Mouse (Mus musculus): Measurements from ENCODE around the gene Olfr1444. TPM values are rescaled to one million over a fixed set of nuclear protein-coding genes. Genes with fewer than 3 reads are reported as not detected.

Gene Olfr1444
- 0.02 TPM in 1 of 2 replicates, not detected in the other for polyA plus RNA-seq (2012; rRNA removed)

GRCm38 (mm10) chr19:12856983-12857382 lies at the start of gene Olfr1444:
Olfr1444 (plus strand) TSS chr19:12857283.

GRCm38 (mm10) chr19:12846382-12846781 lies 10.7 kb upstream of the Olfr1444 start, which contains the start of gene Gm5244:
Gm5244 (plus strand) TSS chr19:12846682.

GRCm38 (mm10) chr19:12883555-12883954 lies 26.5 kb downstream of the Olfr1444 start, which contains the start of gene Olfr1445:
Olfr1445 (plus strand) TSS chr19:12883855.

GRCm38 (mm10) chr19:12893424-12893823 lies 36.3 kb downstream of the Olfr1444 start, which contains the start of gene Olfr1446:
Olfr1446 (minus strand) TSS chr19:12893524.

GRCm38 (mm10) chr19:12903643-12904042 lies 46.6 kb downstream of the Olfr1444 start, which contains the start of gene Olfr1447:
Olfr1447 (minus strand) TSS chr19:12903743.

Other genes with a start within 250 kb of the Olfr1444 start
- 0.86 and 2.3 TPM in 2 replicates for gene Glyat, start 224.0 kb upstream of the Olfr1444 start, polyA plus RNA-seq (2012; rRNA removed)
- not detected in 2 replicates for gene Olfr1442, start 186.8 kb upstream of the Olfr1444 start, polyA plus RNA-seq (2012; rRNA removed)
- not detected in 2 replicates for gene Olfr1443, start 179.2 kb upstream of the Olfr1444 start, polyA plus RNA-seq (2012; rRNA removed)
- gene Keg1, start 161.5 kb upstream of the Olfr1444 start, polyA plus RNA-seq (2012; rRNA removed): 24.3 and 29.5 TPM in 2 replicates
- 0.88 and 1.2 TPM in 2 replicates for gene Cntf, start 91.7 kb upstream of the Olfr1444 start, polyA plus RNA-seq (2012; rRNA removed)
- gene Zfp91, start 61.2 kb upstream of the Olfr1444 start, polyA plus RNA-seq (2012; rRNA removed): 11.9 and 12.3 TPM in 2 replicates
- 2.4 and 3.2 TPM in 2 replicates for gene Lpxn, start 61.1 kb upstream of the Olfr1444 start, polyA plus RNA-seq (2012; rRNA removed)
- gene Gm5244, start 10.6 kb upstream of the Olfr1444 start, polyA plus RNA-seq (2012; rRNA removed): not detected in 2 replicates
- not detected in 2 replicates for gene Olfr1445, start 26.6 kb downstream of the Olfr1444 start, polyA plus RNA-seq (2012; rRNA removed)
- gene Olfr1446, start 36.2 kb downstream of the Olfr1444 start, polyA plus RNA-seq (2012; rRNA removed): not detected in 2 replicates
- not detected in 2 replicates for gene Olfr1447, start 46.5 kb downstream of the Olfr1444 start, polyA plus RNA-seq (2012; rRNA removed)
- not detected in 2 replicates for gene Olfr1448, start 67.1 kb downstream of the Olfr1444 start, polyA plus RNA-seq (2012; rRNA removed)
- gene Olfr1449, start 73.6 kb downstream of the Olfr1444 start, polyA plus RNA-seq (2012; rRNA removed): not detected in 2 replicates
- gene Olfr1450, start 93.0 kb downstream of the Olfr1444 start, polyA plus RNA-seq (2012; rRNA removed): not detected in 2 replicates
- not detected in 2 replicates for gene Olfr1451, start 137.7 kb downstream of the Olfr1444 start, polyA plus RNA-seq (2012; rRNA removed)
- not detected in 2 replicates for gene Olfr1453, start 171.0 kb downstream of the Olfr1444 start, polyA plus RNA-seq (2012; rRNA removed)
- gene Olfr1454, start 203.3 kb downstream of the Olfr1444 start, polyA plus RNA-seq (2012; rRNA removed): not detected in 2 replicates
- not detected in 2 replicates for gene Olfr1457, start 240.6 kb downstream of the Olfr1444 start, polyA plus RNA-seq (2012; rRNA removed)
- gene Olfr1458, start 249.5 kb downstream of the Olfr1444 start, polyA plus RNA-seq (2012; rRNA removed): not detected in 2 replicates